8 mouse cellular contexts compared by ENCODE assay signal in genomic region chr2:26493021-26493781, GRCm38 (mm10). TPM values are rescaled to one million over a fixed set of nuclear protein-coding genes. Genes with fewer than 3 reads are reported as not detected.
DNase-seq lines count a peak whose midpoint lies in the region; ATAC-seq and TF ChIP-seq lines count a peak whose summit lies in the region.

No protein-coding gene starts in this region.

- WGBS in spleen, adult 2 months, result 5% methylated on average over 9 of the region's 9 CpGs
- 43% methylated on average over 9 of the region's 9 CpGs for WGBS in forebrain, embryonic 11.5 days
- 23% methylated on average over 9 of the region's 9 CpGs for whole genome bisulfite sequencing in intestine, embryonic 16.5 days
- WGBS in macrophage (ENCODE audit: missing documents), result 19% methylated on average over 9 of the region's 9 CpGs

- no peaks in the 10 kb centered on the region for H3K9me3 ChIP-seq in forebrain, embryonic 11.5 days (ENCODE audit: control insufficient read depth, low read length)
- no peaks in the 10 kb centered on the region for H3K9me3 ChIP-seq in intestine, embryonic 16.5 days (ENCODE audit: control insufficient read depth, low read length)

- no peak for TF ChIP-seq POLR2A in spleen, adult 2 months (IDR thresholded peaks at IDR 0.05; ENCODE audit: low read depth, low read length)

- peak overlapping the region; percentile 18; the same call in 1 of the 2 replicates for H3K4me3 ChIP-seq in spleen, adult 2 months (ENCODE audit: extremely low read depth, insufficient read depth, insufficient read length)
- no peak overlapping the region for H3K4me3 ChIP-seq in forebrain, embryonic 11.5 days (ENCODE audit: low read depth, low read length)
- no peak overlapping the region for H3K4me3 ChIP-seq in intestine, embryonic 16.5 days (ENCODE audit: low read length)
- H3K4me3 ChIP-seq in macrophage (ENCODE audit: inconsistent target), result no peak overlapping the region

- H3K79me2 ChIP-seq in macrophage (ENCODE audit: inconsistent target), result peaks cover 100% of the 10 kb centered on the region

- peak overlapping the region; percentile 11 for H3K4me2 ChIP-seq in forebrain, embryonic 11.5 days (ENCODE audit: low read depth, low read length, severe bottlenecking)
- H3K4me2 ChIP-seq in intestine, embryonic 16.5 days (ENCODE audit: low read depth, low read length), result 0 out of 2 replicates have a peak overlapping the region, but pooled peaks have one; percentile 14

- no peak for ATAC-seq in forebrain, embryonic 11.5 days (replicated peaks; ENCODE audit: low FRiP score)
- ATAC-seq in intestine, embryonic 16.5 days, result 0 out of 2 replicates have a peak, but pooled peaks have one; percentile 12
- no peak for ATAC-seq in megakaryocyte-erythroid progenitor cell, adult 5-6 weeks (replicated peaks; ENCODE audit: low FRiP score, low TSS enrichment, poor library complexity, severe bottlenecking)

- no peak for TF ChIP-seq CTCF in spleen, adult 2 months (IDR thresholded peaks at IDR 0.05; ENCODE audit: extremely low read depth, insufficient read depth, insufficient read length, insufficient replicate concordance)

- no peaks in the 10 kb centered on the region for H3K36me3 ChIP-seq in spleen, adult 2 months (ENCODE audit: control insufficient read depth, insufficient read depth, low read length)
- no peaks in the 10 kb centered on the region for H3K36me3 ChIP-seq in forebrain, embryonic 11.5 days (ENCODE audit: control insufficient read depth, insufficient read depth, low read length)
- H3K36me3 ChIP-seq in intestine, embryonic 16.5 days (ENCODE audit: control insufficient read depth, insufficient read depth, low read length), result 0 out of 2 replicates have a peak, but pooled peaks cover under 1% of the 10 kb centered on the region
- H3K36me3 ChIP-seq in macrophage (ENCODE audit: inconsistent target), result no peaks in the 10 kb centered on the region

- H3K4me1 ChIP-seq in spleen, adult 2 months (ENCODE audit: control insufficient read depth, insufficient read depth, insufficient read length), result peaks cover 40% of the 10 kb centered on the region; the same call in 1 of the 2 replicates
- peaks cover 84% of the 10 kb centered on the region for H3K4me1 ChIP-seq in forebrain, embryonic 11.5 days (replicated peaks; ENCODE audit: control insufficient read depth, insufficient read depth, low read length)
- peaks cover 86% of the 10 kb centered on the region for H3K4me1 ChIP-seq in intestine, embryonic 16.5 days (ENCODE audit: control insufficient read depth, insufficient read depth, low read length)

- H3K9ac ChIP-seq in forebrain, embryonic 11.5 days (ENCODE audit: low read length), result peak overlapping the region; percentile 1
- H3K9ac ChIP-seq in intestine, embryonic 16.5 days (ENCODE audit: low read depth, low read length), result peak overlapping the region; percentile 15; the same call in 1 of the 2 replicates

- H3K27ac ChIP-seq in spleen, adult 2 months (ENCODE audit: insufficient read depth, low read length), result peak overlapping the region; percentile 70
- peak overlapping the region; percentile 66 for H3K27ac ChIP-seq in forebrain, embryonic 11.5 days (ENCODE audit: low read depth, low read length)
- peak overlapping the region; percentile 49 for H3K27ac ChIP-seq in intestine, embryonic 16.5 days (ENCODE audit: low read length)
- peak overlapping the region; percentile 92 for H3K27ac ChIP-seq in macrophage

- no peak for DNase-seq in spleen, adult 2 months (ENCODE audit: low read depth in 1 of 2, low spot score in 2 of 2)
- no peak for DNase-seq in spleen, postnatal 10 days (ENCODE audit: low spot score in 2 of 2)
- no peak for DNase-seq in forebrain, embryonic 11.5 days (ENCODE audit: low spot score)
- DNase-seq in thymus, postnatal 14 days, result peak; percentile 79
- DNase-seq in ovary, postnatal 10 days (ENCODE audit: low spot score), result no peak

- H3K27me3 ChIP-seq in spleen, adult 2 months (ENCODE audit: control insufficient read depth, insufficient read depth, low read length), result no peaks in the 10 kb centered on the region
- H3K27me3 ChIP-seq in forebrain, embryonic 11.5 days (ENCODE audit: control insufficient read depth, insufficient read depth, low read length), result no peaks in the 10 kb centered on the region
- no peaks in the 10 kb centered on the region for H3K27me3 ChIP-seq in intestine, embryonic 16.5 days (replicated peaks; ENCODE audit: control insufficient read depth, insufficient read depth, low read length)

RNA-seq across cellular contexts. Expression of gene Notch1, which starts 23.3 kb away (rescaled TPM):
- polyA plus RNA-seq in spleen, adult 2 months (2012; rRNA removed), result 34.6 and 39.6 TPM in 2 replicates
- polyA plus RNA-seq in forebrain, embryonic 11.5 days (2014; fragmentation: Nextera tagmentation; extraction: Ambion mirVana), result 68.3 and 70.9 TPM in 2 replicates
- 7.4 and 8.4 TPM in 2 replicates for polyA plus RNA-seq in intestine, embryonic 16.5 days (2015; fragmentation: Nextera tagmentation; extraction: Ambion mirVana)
- 100 to 1,000 TPM in 11 of 26 experiments, 10 to 100 TPM in 15; 44.2 to 406 (median 95.6) TPM for total RNA-seq in macrophage (2018; cell fraction: chromatin; rRNA removed)
- total RNA-seq in macrophage (2018; cell fraction: cytosol; rRNA removed), result 10 to 100 TPM in 25 of 26 experiments, 1 to 10 TPM in 1; 7.8 to 71.2 (median 19.0) TPM
- total RNA-seq in macrophage (2018; cell fraction: nucleus; rRNA removed), result 100 to 1,000 TPM in 4 of 26 experiments, 10 to 100 TPM in 22; 40.8 to 409 (median 59.9) TPM
- 7.4 to 12.5 TPM (median 11.5 TPM) in 3 replicates for polyA plus RNA-seq in macrophage (2018)
- total RNA-seq in megakaryocyte-erythroid progenitor cell, adult 5-6 weeks (2014; fragmentation: Nextera tagmentation), result 2.6 and 3.1 TPM in 2 replicates
- total RNA-seq in megakaryocyte-erythroid progenitor cell, adult 5-6 weeks (2017), result 0.56 and 0.61 TPM in 2 replicates

RNA-seq across cellular contexts. Expression of gene Sec16a, which starts 48.2 kb away (rescaled TPM):
- polyA plus RNA-seq in spleen, adult 2 months (2012; rRNA removed), result 65.2 and 74.3 TPM in 2 replicates
- polyA plus RNA-seq in forebrain, embryonic 11.5 days (2014; fragmentation: Nextera tagmentation; extraction: Ambion mirVana), result 39.3 and 40.9 TPM in 2 replicates
- 19.1 and 20.4 TPM in 2 replicates for polyA plus RNA-seq in intestine, embryonic 16.5 days (2015; fragmentation: Nextera tagmentation; extraction: Ambion mirVana)
- 100 to 1,000 TPM in 17 of 26 experiments, 10 to 100 TPM in 9; 55.6 to 143 (median 105) TPM for total RNA-seq in macrophage (2018; cell fraction: chromatin; rRNA removed)
- 10 to 100 TPM; 35.0 to 58.5 (median 50.0) TPM for total RNA-seq in macrophage (2018; cell fraction: cytosol; rRNA removed)
- total RNA-seq in macrophage (2018; cell fraction: nucleus; rRNA removed), result 10 to 100 TPM; 44.2 to 98.8 (median 78.8) TPM
- polyA plus RNA-seq in macrophage (2018), result 37.5 to 46.9 TPM (median 42.2 TPM) in 3 replicates
- 32.7 and 37.7 TPM in 2 replicates for total RNA-seq in megakaryocyte-erythroid progenitor cell, adult 5-6 weeks (2014; fragmentation: Nextera tagmentation)
- total RNA-seq in megakaryocyte-erythroid progenitor cell, adult 5-6 weeks (2017), result 16.6 and 29.8 TPM in 2 replicates
